Mouse (Mus musculus) heart, postnatal 0 days (tissue): ENCODE measurements around the gene AU040320.

Experiments used
- CTCF ChIP-seq: IDR thresholded peaks from 2 replicates; pipeline ENCODE4 v1.5.1; 2016; ENCODE audit warnings: antibody characterized with exemption, control low read depth, low read depth
- EP300 ChIP-seq: IDR thresholded peaks from 2 replicates; pipeline ENCODE4 v1.6.1; 2016; ENCODE audit warnings: antibody characterized with exemption, low read depth

DNA sequence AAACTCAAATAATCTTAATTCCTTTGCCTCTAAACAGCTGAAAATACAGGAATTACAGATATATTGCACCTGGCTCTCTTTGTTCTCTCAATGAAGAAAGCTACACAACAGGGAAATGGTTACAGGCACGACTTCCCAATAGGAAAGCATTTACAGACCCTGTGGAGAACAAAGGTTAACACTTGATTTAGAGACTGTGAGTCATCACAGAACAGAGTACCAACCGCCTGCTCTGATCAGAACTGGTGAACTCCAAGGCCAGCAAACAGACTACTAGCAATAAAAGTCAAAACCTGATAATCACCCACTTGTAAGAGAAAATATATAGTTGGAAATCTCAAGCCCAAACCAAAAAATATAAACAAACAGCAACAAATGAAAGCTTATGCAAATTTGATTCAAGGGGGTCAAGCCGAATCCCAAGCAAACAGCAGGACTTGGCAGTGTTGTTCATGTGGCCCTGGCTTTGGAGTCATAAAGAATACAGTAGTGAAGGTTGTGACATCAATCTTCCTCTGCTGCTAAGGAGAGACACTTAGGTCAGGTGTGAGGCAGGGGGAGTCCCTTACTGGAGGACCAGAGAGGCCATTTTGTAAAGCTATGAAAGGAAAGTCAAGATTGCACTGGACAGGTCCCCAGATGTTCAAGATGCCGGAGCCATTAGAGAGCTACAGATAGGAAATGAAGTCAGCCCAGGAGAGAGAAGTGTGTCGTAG lies 126.4 kb downstream of the AU040320 start:
- no peak for TF ChIP-seq CTCF
- no peak for TF ChIP-seq EP300
